Mouse (Mus musculus): ENCODE data around the gene Zfp850. TPM values are rescaled to one million over a fixed set of nuclear protein-coding genes. Genes with fewer than 3 reads are reported as not detected.

Gene Zfp850
- total RNA-seq (2014; rRNA removed) (7.4 and 8.0 TPM in 2 replicates), polyA plus RNA-seq (2015; fragmentation: Nextera tagmentation; extraction: Ambion mirVana) (4.0 and 4.2 TPM in 2 replicates)

DNA sequence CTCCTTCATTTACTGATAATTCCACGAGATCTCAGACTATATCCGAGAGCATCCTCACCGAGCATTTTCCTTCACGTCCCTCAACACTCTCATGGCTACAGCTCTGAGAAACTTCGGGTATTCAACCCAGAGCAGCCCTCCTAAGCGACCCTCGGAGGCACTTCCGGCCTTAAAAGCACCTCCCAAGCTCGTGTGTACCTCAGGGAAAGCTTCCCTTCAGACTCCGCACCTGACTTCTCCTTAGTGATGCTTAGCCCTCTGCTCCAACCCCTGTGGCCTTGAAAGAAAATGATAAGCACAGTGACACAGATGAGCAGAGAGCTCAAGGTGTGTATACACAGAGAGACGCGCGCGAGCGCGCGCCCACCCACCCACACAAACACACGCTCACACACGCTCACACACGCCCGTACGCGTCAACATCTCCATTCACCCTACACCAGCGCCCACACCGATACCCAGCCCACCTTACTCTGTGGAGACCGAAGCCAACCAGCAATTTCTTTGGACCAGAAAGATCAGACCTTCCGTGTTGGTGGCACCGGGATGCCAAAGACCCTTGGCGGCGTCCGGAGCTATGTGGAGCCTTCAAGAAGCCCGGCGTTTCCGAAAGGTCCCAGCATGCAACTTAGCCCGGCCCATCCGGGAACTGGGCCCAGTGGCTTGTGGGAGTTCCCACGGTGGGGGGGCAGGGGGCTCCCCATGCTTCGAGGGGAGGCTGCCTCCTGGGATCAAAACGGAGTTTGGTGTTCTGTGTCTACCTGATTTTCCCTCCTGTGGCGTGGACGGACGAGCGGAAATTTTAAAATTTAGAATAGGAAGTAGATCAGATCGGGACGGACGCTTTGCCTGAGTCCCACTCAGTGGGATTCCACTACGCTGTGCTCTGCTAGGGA is at the start of gene Zfp850:
Zfp850 (minus strand) TSS at position 567 of the 896 bp plus-strand sequence.
- Histone ChIP-seq H3K4me2 (ENCODE audit: low read depth, low read length, poor library complexity, severe bottlenecking) (peak within 1 kb of the TSS; percentile 67), H3K4me3 (ENCODE audit: low read depth, low read length) (peak within 1 kb of the TSS; percentile 54), H3K4me1 (ENCODE audit: insufficient read depth, low read length) (no peaks in the 10 kb centered on the region), H3K36me3 (ENCODE audit: insufficient read depth, low read length) (no peaks in the 10 kb centered on the region), H3K27me3 (ENCODE audit: insufficient read depth, low read length) (no peaks in the 10 kb centered on the region), H3K9ac (replicated peaks; ENCODE audit: low read length, poor library complexity, severe bottlenecking) (peak within 1 kb of the TSS; percentile 71), H3K9me3 (ENCODE audit: low read length) (no peaks in the 10 kb centered on the region), H3K27ac (ENCODE audit: low read depth, low read length) (peak within 1 kb of the TSS; percentile 62)
- DNase-seq (ENCODE audit: low spot score): peak; percentile 86
- 0 out of 2 replicates have a peak, but pooled peaks have one; percentile 9 for TF ChIP-seq CTCF (IDR thresholded peaks at IDR 0.05)
- peak; percentile 91 for ATAC-seq (ENCODE audit: low FRiP score)
- WGBS: under 1% methylated on average over 47 of the region's 47 CpGs

GRCm38 (mm10) chr7:28059972-28060371 is 46.1 kb upstream of the Zfp850 start:
- WGBS: 95% methylated on average over 1 of the region's 1 CpGs
- Histone ChIP-seq H3K27ac (ENCODE audit: low read depth, low read length) (no peak overlapping the region), H3K9me3 (ENCODE audit: low read length) (no peaks in the 10 kb centered on the region), H3K27me3 (ENCODE audit: insufficient read depth, low read length) (no peaks in the 10 kb centered on the region), H3K4me3 (ENCODE audit: low read depth, low read length) (no peak overlapping the region), H3K9ac (replicated peaks; ENCODE audit: low read length, poor library complexity, severe bottlenecking) (no peak overlapping the region), H3K4me1 (ENCODE audit: insufficient read depth, low read length) (no peaks in the 10 kb centered on the region), H3K36me3 (ENCODE audit: insufficient read depth, low read length) (no peaks in the 10 kb centered on the region), H3K4me2 (ENCODE audit: low read depth, low read length, poor library complexity, severe bottlenecking) (no peak overlapping the region)
- no peak for TF ChIP-seq CTCF (IDR thresholded peaks at IDR 0.05)
- ATAC-seq (ENCODE audit: low FRiP score) (no peak), DNase-seq (ENCODE audit: low spot score) (no peak)

GRCm38 (mm10) chr7:28053046-28053930 is 39.4 kb upstream of the Zfp850 start:
- peaks cover 6% of the 10 kb centered on the region; the same call in 1 of the 2 replicates for H3K4me1 ChIP-seq (ENCODE audit: insufficient read depth, low read length)
- no peak overlapping the region for H3K27ac ChIP-seq (ENCODE audit: low read depth, low read length)
- no peak overlapping the region for H3K9ac ChIP-seq (replicated peaks; ENCODE audit: low read length, poor library complexity, severe bottlenecking)
- no peaks in the 10 kb centered on the region for H3K27me3 ChIP-seq (ENCODE audit: insufficient read depth, low read length)
- peak; percentile 6 for DNase-seq (ENCODE audit: low spot score)
- 81% methylated on average over 6 of the region's 6 CpGs for WGBS
- H3K36me3 ChIP-seq (ENCODE audit: insufficient read depth, low read length): peaks cover 4% of the 10 kb centered on the region; the same call in 1 of the 2 replicates
- no peak for TF ChIP-seq CTCF (IDR thresholded peaks at IDR 0.05)
- no peak for ATAC-seq (ENCODE audit: low FRiP score)
- no peak overlapping the region for H3K4me2 ChIP-seq (ENCODE audit: low read depth, low read length, poor library complexity, severe bottlenecking)
- no peaks in the 10 kb centered on the region for H3K9me3 ChIP-seq (ENCODE audit: low read length)
- H3K4me3 ChIP-seq (ENCODE audit: low read depth, low read length): no peak overlapping the region

GRCm38 (mm10) chr7:28050584-28050983 is 36.7 kb upstream of the Zfp850 start:
- TF ChIP-seq CTCF (IDR thresholded peaks at IDR 0.05): no peak
- Histone ChIP-seq H3K36me3 (ENCODE audit: insufficient read depth, low read length) (peaks cover 30% of the 10 kb centered on the region), H3K9ac (replicated peaks; ENCODE audit: low read length, poor library complexity, severe bottlenecking) (peak overlapping the region; percentile 29; the same call in 1 of the 2 replicates), H3K4me3 (ENCODE audit: low read depth, low read length) (peak overlapping the region; percentile 15; the same call in 1 of the 2 replicates), H3K9me3 (ENCODE audit: low read length) (no peaks in the 10 kb centered on the region), H3K27me3 (ENCODE audit: insufficient read depth, low read length) (no peaks in the 10 kb centered on the region), H3K4me1 (ENCODE audit: insufficient read depth, low read length) (peaks cover 6% of the 10 kb centered on the region; the same call in 1 of the 2 replicates), H3K4me2 (ENCODE audit: low read depth, low read length, poor library complexity, severe bottlenecking) (peak overlapping the region; percentile 63), H3K27ac (ENCODE audit: low read depth, low read length) (no peak overlapping the region)
- 63% methylated on average over 17 of the region's 17 CpGs for WGBS
- DNase-seq (ENCODE audit: low spot score) (no peak), ATAC-seq (ENCODE audit: low FRiP score) (no peak)

DNA sequence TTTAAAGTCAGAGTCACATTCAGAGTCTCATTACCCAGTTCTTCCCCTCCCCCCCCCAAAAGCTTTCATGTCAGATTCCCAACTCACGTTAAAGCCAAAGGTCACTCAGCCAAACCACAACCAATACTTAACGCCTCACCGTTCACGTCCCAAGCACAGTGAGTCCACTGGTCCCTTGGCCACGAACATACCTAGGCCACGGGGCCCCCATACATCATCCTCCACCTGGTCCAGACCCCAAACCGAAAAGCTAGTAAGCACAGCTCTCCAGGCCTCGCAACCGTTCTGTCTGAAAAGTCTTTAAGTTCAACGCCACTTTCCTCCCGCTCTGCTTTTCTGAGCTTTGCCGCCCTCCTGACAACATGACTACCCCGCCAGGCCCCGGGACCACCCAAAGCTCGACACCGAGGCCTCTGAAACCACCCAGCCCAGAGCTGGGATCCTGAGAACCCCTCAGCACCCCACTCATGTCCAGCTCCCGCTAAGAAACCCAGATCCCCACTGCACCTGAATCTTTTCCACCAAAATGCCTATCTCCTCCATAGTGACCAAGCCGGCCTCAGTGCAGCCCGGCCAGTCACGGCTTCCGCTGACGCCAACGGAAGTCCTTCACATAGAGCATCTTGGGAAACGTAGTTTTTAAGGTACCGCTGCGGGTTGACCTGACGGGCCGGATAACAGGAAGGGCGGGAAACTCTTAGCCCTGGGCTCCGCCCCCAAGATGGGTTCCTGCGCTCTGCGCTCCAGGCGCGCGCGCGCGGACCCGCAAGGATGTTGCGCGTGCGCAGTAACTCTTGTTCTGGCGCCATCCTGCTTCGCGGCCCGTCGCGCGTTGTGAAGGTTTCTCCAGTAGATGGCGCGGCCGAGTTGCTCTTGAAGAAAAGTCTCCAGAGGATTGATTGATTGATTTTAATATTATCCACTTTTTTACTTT is 35.8 kb upstream of the Zfp850 start, which contains the start of gene Psmc4:
Psmc4 (minus strand) TSS at position 626 of the 934 bp plus-strand sequence.
- H3K9ac ChIP-seq (replicated peaks; ENCODE audit: low read length, poor library complexity, severe bottlenecking): peak within 1 kb of the TSS; percentile 68
- peaks cover 38% of the 10 kb centered on the region for H3K36me3 ChIP-seq (ENCODE audit: insufficient read depth, low read length)
- peak within 1 kb of the TSS; percentile 52; the same call in 1 of the 2 replicates for H3K27ac ChIP-seq (ENCODE audit: low read depth, low read length)
- peak within 1 kb of the TSS; percentile 64 for H3K4me3 ChIP-seq (ENCODE audit: low read depth, low read length)
- H3K9me3 ChIP-seq (ENCODE audit: low read length): no peaks in the 10 kb centered on the region
- DNase-seq (ENCODE audit: low spot score) (peak; percentile 99), ATAC-seq (ENCODE audit: low FRiP score) (peak; percentile 96)
- peak within 1 kb of the TSS; percentile 63 for H3K4me2 ChIP-seq (ENCODE audit: low read depth, low read length, poor library complexity, severe bottlenecking)
- H3K4me1 ChIP-seq (ENCODE audit: insufficient read depth, low read length): peaks cover 6% of the 10 kb centered on the region; the same call in 1 of the 2 replicates
- under 1% methylated on average over 52 of the region's 52 CpGs for WGBS
- H3K27me3 ChIP-seq (ENCODE audit: insufficient read depth, low read length): no peaks in the 10 kb centered on the region
- peak; percentile 89 for TF ChIP-seq CTCF (IDR thresholded peaks at IDR 0.05)
